Mouse (Mus musculus) embryonic fibroblast, embryonic 13.5 days (primary cell): ENCODE data around the gene Syp. TPM values are rescaled to one million over a fixed set of nuclear protein-coding genes. Genes with fewer than 3 reads are reported as not detected.

Experiments
- H3K27ac ChIP-seq: 2 replicates; pipeline ENCODE4 v1.5.1; 2012; ENCODE audit warnings: low read length, control low read depth, inconsistent platforms; ENCODE audit not compliant: insufficient read depth
- H3K4me1 ChIP-seq: 2 replicates; pipeline ENCODE4 v1.6.1; 2011; ENCODE audit warnings: low read length; ENCODE audit not compliant: control insufficient read depth, insufficient read depth
- H3K4me3 ChIP-seq: 2 replicates; pipeline ENCODE4 v1.5.1; 2011; ENCODE audit warnings: mild to moderate bottlenecking, control low read depth, low read length; ENCODE audit not compliant: insufficient read depth
- CTCF ChIP-seq: IDR thresholded peaks from 2 replicates; pipeline ENCODE4 v1.5.1; 2011; ENCODE audit warnings: mild to moderate bottlenecking, control low read depth, low read length, moderate library complexity, borderline replicate concordance; ENCODE audit not compliant: insufficient read depth
- POLR2A ChIP-seq: IDR thresholded peaks from 2 replicates; pipeline ENCODE4 v1.6.1; 2011; ENCODE audit warnings: low read depth, mild to moderate bottlenecking, control low read depth, low read length, moderate library complexity
- polyA plus RNA-seq: library from polyadenylated mRNA; stranded (reverse); fragments of >200 nt; gene quantifications from 2 replicates; pipeline ENCODE4 v1.2.4, GENCODE M21; 2011; ENCODE audit warnings: low read depth; ENCODE audit not compliant: missing spikeins, insufficient read length

Syp gene
- polyA plus RNA-seq, 1 experiment, result 0.19 TPM

GRCm38 (mm10) chrX:7678986-7679385 is 40.7 kb downstream of the Syp start:
- Histone ChIP-seq H3K4me3 (no peak overlapping the region), H3K4me1 (no peaks in the 10 kb centered on the region), H3K27ac (no peak overlapping the region)
- TF ChIP-seq CTCF, result no peak
- no peak for TF ChIP-seq POLR2A

GRCm38 (mm10) chrX:7679405-7680056 is 41.3 kb downstream of the Syp start:
- Histone ChIP-seq H3K27ac (no peak overlapping the region), H3K4me1 (no peaks in the 10 kb centered on the region), H3K4me3 (peak overlapping the region; percentile 13; the same call in 1 of the 2 replicates)
- TF ChIP-seq CTCF (peak; percentile 31; the same call in 1 of the 2 replicates), POLR2A (peak; percentile 64; the same call in 1 of the 2 replicates)

GRCm38 (mm10) chrX:7680057-7680412 is 41.8 kb downstream of the Syp start:
- H3K4me3 ChIP-seq, result no peak overlapping the region
- H3K27ac ChIP-seq, result no peak overlapping the region
- H3K4me1 ChIP-seq, result no peaks in the 10 kb centered on the region
- TF ChIP-seq POLR2A (no peak), CTCF (no peak)

- no peak for TF ChIP-seq CTCF
- TF ChIP-seq POLR2A, result no peak
- H3K4me1 ChIP-seq, result no peaks in the 10 kb centered on the region
- no peak within 1 kb of the TSS for H3K4me3 ChIP-seq
- H3K27ac ChIP-seq, result no peak within 1 kb of the TSS
Measured at GRCm38 (mm10) chrX:7680864-7681263, 42.6 kb downstream of the Syp start, which contains the start of gene Magix. Magix (minus strand) TSS chrX:7681251.

- Histone ChIP-seq H3K27ac (no peak overlapping the region), H3K4me3 (no peak overlapping the region), H3K4me1 (no peaks in the 10 kb centered on the region)
- TF ChIP-seq CTCF, result no peak
- no peak for TF ChIP-seq POLR2A
Measured at GRCm38 (mm10) chrX:7688321-7688720, 50.0 kb downstream of the Syp start.

- Histone ChIP-seq H3K27ac (no peak overlapping the region), H3K4me1 (no peaks in the 10 kb centered on the region), H3K4me3 (no peak overlapping the region)
- TF ChIP-seq CTCF (no peak), POLR2A (no peak)
Measured at GRCm38 (mm10) chrX:7690486-7690885, 52.2 kb downstream of the Syp start.

- Histone ChIP-seq H3K4me1 (no peaks in the 10 kb centered on the region), H3K27ac (no peak overlapping the region), H3K4me3 (no peak overlapping the region)
- TF ChIP-seq CTCF, result no peak
Measured at GRCm38 (mm10) chrX:7692862-7693261, 54.6 kb downstream of the Syp start.

GRCm38 (mm10) chrX:7696520-7696919 is 58.2 kb downstream of the Syp start:
- Histone ChIP-seq H3K27ac (no peak overlapping the region), H3K4me3 (no peak overlapping the region), H3K4me1 (no peaks in the 10 kb centered on the region; the same call in 1 of the 2 replicates)
- TF ChIP-seq POLR2A (no peak), CTCF (no peak)

GRCm38 (mm10) chrX:7696954-7697381 is 58.7 kb downstream of the Syp start, which contains the start of gene Gpkow:
Gpkow (plus strand) TSS chrX:7697131.
- H3K27ac ChIP-seq, result no peak within 1 kb of the TSS
- H3K4me1 ChIP-seq, result no peaks in the 10 kb centered on the region; the same call in 1 of the 2 replicates
- H3K4me3 ChIP-seq, result peak within 1 kb of the TSS; percentile 77
- TF ChIP-seq POLR2A (peak; percentile 63), CTCF (no peak)

Other genes starting within 250 kb of the Syp start
- not detected in 2 replicates for gene Foxp3, start 64.8 kb upstream of the Syp start, polyA plus RNA-seq
- 2.9 and 3.1 TPM in 2 replicates for gene Ppp1r3f, start 64.2 kb upstream of the Syp start, polyA plus RNA-seq
- 12.8 and 14.3 TPM in 2 replicates for gene Ccdc22, start 33.0 kb upstream of the Syp start, polyA plus RNA-seq
- not detected in 2 replicates for gene Cacna1f, start 31.4 kb upstream of the Syp start, polyA plus RNA-seq
- 7.0 TPM in 2 replicates for gene Prickle3, start 18.8 kb downstream of the Syp start, polyA plus RNA-seq
- 305 and 316 TPM in 2 replicates for gene Plp2, start 32.9 kb downstream of the Syp start, polyA plus RNA-seq
- gene Magix, start 42.8 kb downstream of the Syp start, polyA plus RNA-seq, result not detected in 2 replicates
- gene Gpkow, start 58.7 kb downstream of the Syp start, polyA plus RNA-seq, result 26.0 and 29.8 TPM in 2 replicates
- 29.0 and 32.3 TPM in 2 replicates for gene Wdr45, start 75.9 kb downstream of the Syp start, polyA plus RNA-seq
- not detected in 2 replicates for gene Gm45208, start 83.8 kb downstream of the Syp start, polyA plus RNA-seq
- gene Praf2, start 90.0 kb downstream of the Syp start, polyA plus RNA-seq, result 112 and 126 TPM in 2 replicates
- gene Ccdc120, start 112.4 kb downstream of the Syp start, polyA plus RNA-seq, result 2.5 and 3.5 TPM in 2 replicates
- 49.1 and 53.4 TPM in 2 replicates for gene Tfe3, start 124.1 kb downstream of the Syp start, polyA plus RNA-seq
- gene Gripap1, start 151.3 kb downstream of the Syp start, polyA plus RNA-seq, result 37.7 and 42.1 TPM in 2 replicates
- 5.7 and 7.5 TPM in 2 replicates for gene Kcnd1, start 183.8 kb downstream of the Syp start, polyA plus RNA-seq
- 57.5 and 65.0 TPM in 2 replicates for gene Otud5, start 202.9 kb downstream of the Syp start, polyA plus RNA-seq
- 4.0 and 4.3 TPM in 2 replicates for gene Pim2, start 239.8 kb downstream of the Syp start, polyA plus RNA-seq
- gene Slc35a2, start 245.6 kb downstream of the Syp start, polyA plus RNA-seq, result 113 and 123 TPM in 2 replicates